Mouse (Mus musculus): ENCODE data around the gene Cox10. TPM values are rescaled to one million over a fixed set of nuclear protein-coding genes. Genes with fewer than 3 reads are reported as not detected.

Cox10 gene
- total and polyA plus RNA-seq, 3 experiments: 23.4 to 60.3 (median 35.2) TPM

DNA sequence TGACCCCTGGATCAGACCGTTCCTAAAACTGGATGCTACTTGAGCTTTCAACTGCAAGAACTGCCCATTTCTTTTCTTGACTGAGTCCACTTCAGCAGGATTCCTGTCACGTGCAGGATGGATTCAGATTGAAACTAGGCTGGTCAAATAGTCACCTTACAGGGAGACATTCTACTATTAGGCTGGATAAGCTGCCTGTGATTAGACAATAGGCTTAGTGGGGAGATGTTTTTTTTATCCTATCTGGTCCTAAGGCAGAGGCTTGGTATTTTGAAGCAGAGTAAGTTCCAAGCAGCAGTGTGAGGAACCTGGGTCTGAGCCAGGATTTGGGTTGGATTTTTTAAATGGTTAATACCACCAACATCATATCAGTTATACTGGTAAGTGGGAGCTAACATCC is 125.4 kb downstream of the Cox10 start:
- Histone ChIP-seq H3K4me2 (ENCODE audit: insufficient read depth, low read depth, poor library complexity, severe bottlenecking) (no peak overlapping the region), H3K79me2 (replicated peaks; ENCODE audit: control insufficient read depth, extremely low read depth, insufficient read depth, poor library complexity, severe bottlenecking) (no peaks in the 10 kb centered on the region), H3K27ac (ENCODE audit: insufficient read depth, low read depth) (no peak overlapping the region), H3K4me1 (ENCODE audit: control insufficient read depth in 1 of 2, insufficient read depth in 2 of 2) (peaks cover 1 to 7% of the 10 kb centered on the region in 2 experiments; a peak in 3 of 4 replicates), H3K36me3 (replicated peaks in 1 of 2; ENCODE audit: control insufficient read depth in 1 of 2, insufficient read depth in 1 of 2, low read length in 1 of 2) (no peaks in the 10 kb centered on the region), H3K9me3 (replicated peaks; ENCODE audit: low read length) (no peaks in the 10 kb centered on the region), H3K9ac (ENCODE audit: insufficient read depth, low read depth) (no peak overlapping the region), H3K4me3 (replicated peaks in 1 of 3; ENCODE audit: low read depth in 2 of 3, low read length in 2 of 3, poor library complexity in 1 of 3) (no peak overlapping the region), H3K27me3 (replicated peaks) (no peaks in the 10 kb centered on the region)
- in situ Hi-C loops (cut with MboI; ENCODE audit: low pct_ligation_motif_present, low pct_unique_long_range_greater_than_20kb, low sequenced_read_pairs): no loop called here
- TF ChIP-seq JUND (conservative IDR thresholded peaks at IDR 0.05; ENCODE audit: low read depth, low read length) (no peak), PAX5 (IDR thresholded peaks at IDR 0.05; ENCODE audit: low read length) (no peak), USF2 (conservative IDR thresholded peaks at IDR 0.05; ENCODE audit: low read depth, low read length) (no peak), BHLHE40 (IDR thresholded peaks at IDR 0.05; ENCODE audit: low read depth, low read length) (peak; percentile 44; the same call in 1 of the 2 replicates)
- no peak for DNase-seq (ENCODE audit: extremely low read depth)
- dilution Hi-C loops (cut with MboI; ENCODE audit: extremely low pct_ligation_motif_present, extremely low pct_unique_long_range_greater_than_20kb, low sequenced_read_pairs): no loop called here

DNA sequence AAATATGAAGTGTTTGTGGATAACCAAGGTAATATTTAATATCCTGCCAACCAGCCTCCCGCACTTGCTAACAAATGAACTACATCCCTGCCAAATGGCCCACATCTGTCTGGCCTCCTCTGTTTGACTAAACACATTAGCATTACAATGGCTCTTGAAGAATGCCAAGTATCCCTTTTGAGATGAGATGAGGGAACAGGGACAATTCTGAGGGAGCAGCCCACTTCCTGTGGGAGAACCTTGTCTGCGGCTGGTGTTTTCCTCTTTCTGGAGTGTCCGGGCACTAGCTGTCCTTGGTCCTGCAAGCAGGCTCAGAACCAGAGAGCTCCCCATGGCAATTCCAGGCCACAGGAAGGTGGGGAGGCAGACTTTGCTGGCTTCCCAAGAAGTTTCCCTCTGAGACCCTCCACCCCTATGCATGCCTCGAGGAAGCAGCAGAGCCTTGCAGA is 126.5 kb downstream of the Cox10 start:
- Histone ChIP-seq H3K4me2 (ENCODE audit: insufficient read depth, low read depth, poor library complexity, severe bottlenecking) (no peak overlapping the region), H3K9me3 (replicated peaks; ENCODE audit: low read length) (peaks cover 4% of the 10 kb centered on the region), H3K4me3 (replicated peaks in 1 of 3; ENCODE audit: low read depth in 2 of 3, low read length in 2 of 3, poor library complexity in 1 of 3) (no peak overlapping the region), H3K9ac (ENCODE audit: insufficient read depth, low read depth) (no peak overlapping the region), H3K27ac (ENCODE audit: insufficient read depth, low read depth) (no peak overlapping the region), H3K27me3 (replicated peaks) (no peaks in the 10 kb centered on the region), H3K79me2 (replicated peaks; ENCODE audit: control insufficient read depth, extremely low read depth, insufficient read depth, poor library complexity, severe bottlenecking) (no peaks in the 10 kb centered on the region), H3K36me3 (replicated peaks in 1 of 2; ENCODE audit: control insufficient read depth in 1 of 2, insufficient read depth in 1 of 2, low read length in 1 of 2) (no peaks in the 10 kb centered on the region), H3K4me1 (ENCODE audit: control insufficient read depth in 1 of 2, insufficient read depth in 2 of 2) (peaks cover 0 to 7% of the 10 kb centered on the region in 2 experiments; a peak in 2 of 4 replicates)
- no peak for TF ChIP-seq USF1 (IDR thresholded peaks at IDR 0.05; ENCODE audit: low read depth, low read length)
- TF ChIP-seq KAT2A (IDR thresholded peaks at IDR 0.05; ENCODE audit: insufficient replicate concordance, low read length): no peak
- no peak for TF ChIP-seq ETS1 (conservative IDR thresholded peaks at IDR 0.05; ENCODE audit: low read depth, low read length)
- TF ChIP-seq ZMIZ1 (IDR thresholded peaks at IDR 0.05; ENCODE audit: low read depth, low read length): no peak
- TF ChIP-seq UBTF (IDR thresholded peaks at IDR 0.05; ENCODE audit: low read depth, low read length): no peak
- no peak for TF ChIP-seq CTCF (conservative IDR thresholded peaks at IDR 0.05 in 1 of 2, IDR thresholded peaks at IDR 0.05 in 1 of 2; ENCODE audit: low read depth in 2 of 2, low read length in 2 of 2)
- in situ Hi-C loops (cut with MboI; ENCODE audit: low pct_ligation_motif_present, low pct_unique_long_range_greater_than_20kb, low sequenced_read_pairs) (no loop called here), dilution Hi-C loops (cut with MboI; ENCODE audit: extremely low pct_ligation_motif_present, extremely low pct_unique_long_range_greater_than_20kb, low sequenced_read_pairs) (no loop called here)
- no peak for DNase-seq (ENCODE audit: extremely low read depth)

DNA sequence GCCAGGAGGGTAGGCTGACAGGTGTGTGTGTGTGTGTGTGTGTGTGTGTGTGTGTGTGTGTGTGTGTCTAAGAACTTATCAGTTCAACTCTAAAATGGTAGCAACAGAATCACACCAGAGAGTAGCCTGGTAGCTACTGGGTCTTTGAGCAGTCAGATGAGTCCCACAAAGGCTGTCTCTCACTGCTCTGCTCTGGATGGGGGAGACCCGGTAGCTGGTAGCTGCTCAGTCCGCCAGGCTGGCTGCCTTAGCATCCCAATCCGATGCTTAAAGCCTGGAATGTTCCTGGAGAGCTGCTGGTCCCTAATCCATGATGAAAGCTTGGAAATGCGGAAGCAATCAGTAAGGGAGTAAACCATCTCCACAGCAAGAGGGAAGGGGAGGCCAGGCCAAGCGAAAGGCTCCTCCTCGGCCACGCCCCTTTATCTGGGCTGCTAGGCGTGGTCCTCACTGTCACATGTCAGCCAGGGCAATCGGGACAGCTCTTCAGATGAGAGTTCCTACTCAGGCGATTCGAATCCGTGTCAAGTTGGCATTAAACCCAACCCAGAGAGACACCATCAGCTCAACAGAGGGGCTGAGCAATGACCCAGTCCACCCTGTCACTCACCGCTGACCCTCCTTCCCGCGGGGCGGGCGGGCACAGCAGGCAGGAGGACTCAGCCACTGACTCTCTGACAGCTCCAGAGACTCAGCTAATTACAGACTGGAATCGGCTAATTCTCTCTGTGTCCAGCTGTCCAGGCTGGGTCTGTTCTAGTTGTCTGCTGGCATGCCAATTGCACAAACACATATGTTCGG is 127.2 kb downstream of the Cox10 start:
- no peak overlapping the region for H3K27ac ChIP-seq (ENCODE audit: insufficient read depth, low read depth)

More for the DNA sequence above, 127.2 kb downstream of the Cox10 start:
- peaks cover 0 to 7% of the 10 kb centered on the region in 2 experiments; a peak in 2 of 4 replicates for H3K4me1 ChIP-seq (ENCODE audit: control insufficient read depth in 1 of 2, insufficient read depth in 2 of 2)
- no peak for DNase-seq (ENCODE audit: extremely low read depth)
- H3K9me3 ChIP-seq (replicated peaks; ENCODE audit: low read length): peaks cover 4% of the 10 kb centered on the region
- dilution Hi-C loops (cut with MboI; ENCODE audit: extremely low pct_ligation_motif_present, extremely low pct_unique_long_range_greater_than_20kb, low sequenced_read_pairs): no loop called here
- H3K4me2 ChIP-seq (ENCODE audit: insufficient read depth, low read depth, poor library complexity, severe bottlenecking): no peak overlapping the region
- no peaks in the 10 kb centered on the region for H3K27me3 ChIP-seq (replicated peaks)
- no peaks in the 10 kb centered on the region for H3K79me2 ChIP-seq (replicated peaks; ENCODE audit: control insufficient read depth, extremely low read depth, insufficient read depth, poor library complexity, severe bottlenecking)
- no peaks in the 10 kb centered on the region for H3K36me3 ChIP-seq (replicated peaks in 1 of 2; ENCODE audit: control insufficient read depth in 1 of 2, insufficient read depth in 1 of 2, low read length in 1 of 2)
- in situ Hi-C loops (cut with MboI; ENCODE audit: low pct_ligation_motif_present, low pct_unique_long_range_greater_than_20kb, low sequenced_read_pairs): no loop called here
- no peak overlapping the region for H3K4me3 ChIP-seq (replicated peaks in 1 of 3; ENCODE audit: low read depth in 2 of 3, low read length in 2 of 3, poor library complexity in 1 of 3)
- TF ChIP-seq MAX (IDR thresholded peaks at IDR 0.05; ENCODE audit: low read length) (no peak), TCF12 (IDR thresholded peaks at IDR 0.05; ENCODE audit: low read depth, low read length) (no peak), ZKSCAN1 (IDR thresholded peaks at IDR 0.05; ENCODE audit: borderline replicate concordance, low read depth, low read length) (no peak), HCFC1 (IDR thresholded peaks at IDR 0.05; ENCODE audit: low read depth, low read length) (no peak), USF1 (IDR thresholded peaks at IDR 0.05; ENCODE audit: low read depth, low read length) (no peak), NRF1 (IDR thresholded peaks at IDR 0.05; ENCODE audit: low read depth, low read length) (no peak), USF2 (conservative IDR thresholded peaks at IDR 0.05; ENCODE audit: low read depth, low read length) (no peak), RCOR1 (conservative IDR thresholded peaks at IDR 0.05; ENCODE audit: low read depth, low read length) (no peak), JUND (conservative IDR thresholded peaks at IDR 0.05; ENCODE audit: low read depth, low read length) (no peak), CTCF (conservative IDR thresholded peaks at IDR 0.05 in 1 of 2, IDR thresholded peaks at IDR 0.05 in 1 of 2; ENCODE audit: low read depth in 2 of 2, low read length in 2 of 2) (no peak), MYC (IDR thresholded peaks at IDR 0.05; ENCODE audit: low read depth, low read length) (no peak), RAD21 (IDR thresholded peaks at IDR 0.05; ENCODE audit: low read depth, low read length) (no peak)
- no peak overlapping the region for H3K9ac ChIP-seq (ENCODE audit: insufficient read depth, low read depth)

Data from CH12.LX (cell line).